Mouse (Mus musculus) heart, embryonic 10.5 days (tissue): ENCODE data around the gene Antxrl. TPM values are rescaled to one million over a fixed set of nuclear protein-coding genes. Genes with fewer than 3 reads are reported as not detected.

ENCODE experiments used
- DNase-seq: peaks from one replicate; pipeline ENCODE4 v3.0.0-alpha.2; 2017; ENCODE audit warnings: low spot score
- H3K27ac ChIP-seq: fragments of 300-500 bp; sonication (generic); 2 replicates; pipeline ENCODE4 v1.5.1; 2016; ENCODE audit warnings: mild to moderate bottlenecking
- H3K27me3 ChIP-seq: fragments of 300-500 bp; sonication (generic); 2 replicates; pipeline ENCODE4 v1.6.1; 2016; ENCODE audit warnings: mild to moderate bottlenecking; ENCODE audit not compliant: poor library complexity, insufficient read depth, severe bottlenecking
- H3K36me3 ChIP-seq: fragments of 300-500 bp; sonication (generic); 2 replicates; pipeline ENCODE4 v1.6.1; 2016; ENCODE audit warnings: mild to moderate bottlenecking, moderate library complexity
- H3K4me1 ChIP-seq: fragments of 300-500 bp; sonication (generic); 2 replicates; pipeline ENCODE4 v1.6.1; 2016; ENCODE audit warnings: mild to moderate bottlenecking
- H3K4me3 ChIP-seq: fragments of 300-500 bp; sonication (generic); 2 replicates; pipeline ENCODE4 v1.5.1; 2016; ENCODE audit warnings: mild to moderate bottlenecking, moderate library complexity
- H3K9me3 ChIP-seq: fragments of 300-500 bp; sonication (generic); 2 replicates; pipeline ENCODE4 v1.6.1; 2016; ENCODE audit warnings: mild to moderate bottlenecking, moderate library complexity
- WGBS: fragments of 180-500 bp; shearing (Covaris S2); methylation state at CpG from one replicate; pipeline ENCODE4 v1.1.7; 2016; 5-methylcytosine and 5-hydroxymethylcytosine counted together
- polyA plus RNA-seq: library from polyadenylated mRNA; unstranded; fragments of >200 nt; fragmentation: Nextera tagmentation; extraction: Ambion mirVana; gene quantifications from 2 replicates; pipeline ENCODE4 v1.2.1, GENCODE M21; 2016

Gene Antxrl
- polyA plus RNA-seq, 1 experiment from 2014 or later = not detected

- Histone ChIP-seq H3K27ac (no peak overlapping the region), H3K4me3 (no peak overlapping the region), H3K4me1 (0 out of 2 replicates have a peak, but pooled peaks cover 3% of the 10 kb centered on the region), H3K36me3 (no peaks in the 10 kb centered on the region), H3K9me3 (no peaks in the 10 kb centered on the region), H3K27me3 (peaks cover 27% of the 10 kb centered on the region; the same call in 1 of the 2 replicates)
- 9% methylated on average over 11 of the region's 11 CpGs for WGBS
- DNase-seq = peak; percentile 87
These were observed 28.0 kb downstream of the Antxrl start for GRCm38 (mm10) chr14:34080321-34080997.

- H3K9me3 ChIP-seq = no peaks in the 10 kb centered on the region
- H3K4me3 ChIP-seq = no peak within 1 kb of the TSS
- no peak for DNase-seq
- no peaks in the 10 kb centered on the region for H3K4me1 ChIP-seq
- WGBS = 62% methylated on average over 4 of the region's 4 CpGs
- H3K27me3 ChIP-seq = peaks cover 36% of the 10 kb centered on the region; the same call in 1 of the 2 replicates
- no peak within 1 kb of the TSS for H3K27ac ChIP-seq
- H3K36me3 ChIP-seq = no peaks in the 10 kb centered on the region
These were observed 33.2 kb downstream of the Antxrl start, which contains the start of gene Anxa8 for GRCm38 (mm10) chr14:34085731-34086130. Gene Anxa8 (plus strand): TSS chr14:34085981.

GRCm38 (mm10) chr14:34086806-34087205 is 34.3 kb downstream of the Antxrl start:
- DNase-seq = no peak
- Histone ChIP-seq H3K36me3 (no peaks in the 10 kb centered on the region), H3K9me3 (no peaks in the 10 kb centered on the region), H3K27me3 (peaks cover 30% of the 10 kb centered on the region; the same call in 1 of the 2 replicates), H3K4me1 (no peaks in the 10 kb centered on the region), H3K27ac (no peak overlapping the region), H3K4me3 (no peak overlapping the region)
- WGBS = 62% methylated on average over 4 of the region's 4 CpGs

- Histone ChIP-seq H3K27me3 (peaks cover 25% of the 10 kb centered on the region; the same call in 1 of the 2 replicates), H3K36me3 (no peaks in the 10 kb centered on the region), H3K9me3 (no peaks in the 10 kb centered on the region), H3K4me3 (no peak overlapping the region), H3K4me1 (no peaks in the 10 kb centered on the region), H3K27ac (no peak overlapping the region)
- 68% methylated on average over 2 of the region's 2 CpGs for WGBS
- no peak for DNase-seq
These were observed 35.4 kb downstream of the Antxrl start for GRCm38 (mm10) chr14:34087856-34088398.

- Histone ChIP-seq H3K4me1 (no peaks in the 10 kb centered on the region), H3K4me3 (no peak overlapping the region), H3K27me3 (0 out of 2 replicates have a peak, but pooled peaks cover 16% of the 10 kb centered on the region), H3K27ac (no peak overlapping the region), H3K9me3 (no peaks in the 10 kb centered on the region), H3K36me3 (no peaks in the 10 kb centered on the region)
- WGBS = 82% methylated on average over 8 of the region's 8 CpGs
- no peak for DNase-seq
These were observed 37.3 kb downstream of the Antxrl start for GRCm38 (mm10) chr14:34089796-34090195.

- 0 out of 2 replicates have a peak, but pooled peaks cover 16% of the 10 kb centered on the region for H3K27me3 ChIP-seq
- 82% methylated on average over 5 of the region's 5 CpGs for WGBS
These were observed 39.0 kb downstream of the Antxrl start for GRCm38 (mm10) chr14:34091475-34091874.

GRCm38 (mm10) chr14:34092856-34093255 is 40.3 kb downstream of the Antxrl start:
- WGBS = 85% methylated on average over 1 of the region's 1 CpGs
- H3K27me3 ChIP-seq = 0 out of 2 replicates have a peak, but pooled peaks cover 16% of the 10 kb centered on the region
- no peaks in the 10 kb centered on the region for H3K4me1 ChIP-seq
- no peak overlapping the region for H3K27ac ChIP-seq
- H3K4me3 ChIP-seq = no peak overlapping the region
- no peaks in the 10 kb centered on the region for H3K9me3 ChIP-seq
- H3K36me3 ChIP-seq = no peaks in the 10 kb centered on the region
- DNase-seq = no peak

More at GRCm38 (mm10) chr14:34091475-34091874, 39.0 kb downstream of the Antxrl start:
- no peak for DNase-seq
- Histone ChIP-seq H3K9me3 (no peaks in the 10 kb centered on the region), H3K4me3 (no peak overlapping the region), H3K36me3 (no peaks in the 10 kb centered on the region), H3K27ac (no peak overlapping the region), H3K4me1 (no peaks in the 10 kb centered on the region)

- H3K27me3 ChIP-seq = no peaks in the 10 kb centered on the region
- no peaks in the 10 kb centered on the region for H3K4me1 ChIP-seq
- DNase-seq = no peak
- no peak overlapping the region for H3K4me3 ChIP-seq
- no peak overlapping the region for H3K27ac ChIP-seq
- no peaks in the 10 kb centered on the region for H3K36me3 ChIP-seq
- H3K9me3 ChIP-seq = no peaks in the 10 kb centered on the region
- WGBS = 67% methylated on average over 5 of the region's 5 CpGs
These were observed 43.7 kb downstream of the Antxrl start for GRCm38 (mm10) chr14:34096161-34096560.

GRCm38 (mm10) chr14:34102601-34103000 is 50.1 kb downstream of the Antxrl start, which contains the start of gene A630023A22Rik:
Gene A630023A22Rik (minus strand): TSS chr14:34102754.
- H3K27ac ChIP-seq = no peak within 1 kb of the TSS
- no peaks in the 10 kb centered on the region for H3K36me3 ChIP-seq
- H3K4me1 ChIP-seq = peaks cover 16% of the 10 kb centered on the region
- H3K27me3 ChIP-seq = no peaks in the 10 kb centered on the region
- no peak within 1 kb of the TSS for H3K4me3 ChIP-seq
- WGBS = 74% methylated on average over 5 of the region's 5 CpGs
- H3K9me3 ChIP-seq = no peaks in the 10 kb centered on the region
- DNase-seq = peak; percentile 53

- H3K27me3 ChIP-seq = no peaks in the 10 kb centered on the region
- WGBS = 38% methylated on average over 3 of the region's 3 CpGs
- no peaks in the 10 kb centered on the region for H3K36me3 ChIP-seq
- H3K4me1 ChIP-seq = peaks cover 16% of the 10 kb centered on the region
- no peak overlapping the region for H3K4me3 ChIP-seq
- DNase-seq = peak; percentile 52
- H3K9me3 ChIP-seq = no peaks in the 10 kb centered on the region
- no peak overlapping the region for H3K27ac ChIP-seq
These were observed 51.3 kb downstream of the Antxrl start for GRCm38 (mm10) chr14:34103855-34104254.

- H3K27ac ChIP-seq = no peak overlapping the region
- peaks cover 16% of the 10 kb centered on the region for H3K4me1 ChIP-seq
- no peaks in the 10 kb centered on the region for H3K36me3 ChIP-seq
- no peaks in the 10 kb centered on the region for H3K27me3 ChIP-seq
- peak; percentile 87 for DNase-seq
- H3K9me3 ChIP-seq = no peaks in the 10 kb centered on the region
- H3K4me3 ChIP-seq = no peak overlapping the region
- WGBS = 23% methylated on average over 8 of the region's 8 CpGs
These were observed 52.4 kb downstream of the Antxrl start for GRCm38 (mm10) chr14:34104892-34105291.

- 50% methylated on average over 12 of the region's 12 CpGs for WGBS
- H3K27me3 ChIP-seq = no peaks in the 10 kb centered on the region
- H3K4me1 ChIP-seq = peaks cover 16% of the 10 kb centered on the region
- peak; percentile 65 for DNase-seq
- H3K9me3 ChIP-seq = no peaks in the 10 kb centered on the region
- H3K4me3 ChIP-seq = no peak overlapping the region
- no peak overlapping the region for H3K27ac ChIP-seq
- H3K36me3 ChIP-seq = no peaks in the 10 kb centered on the region
These were observed 54.0 kb downstream of the Antxrl start for GRCm38 (mm10) chr14:34106389-34107062.

- no peaks in the 10 kb centered on the region for H3K36me3 ChIP-seq
- 70% methylated on average over 4 of the region's 4 CpGs for WGBS
- no peak overlapping the region for H3K4me3 ChIP-seq
- no peak overlapping the region for H3K27ac ChIP-seq
- no peaks in the 10 kb centered on the region for H3K9me3 ChIP-seq
- H3K27me3 ChIP-seq = no peaks in the 10 kb centered on the region
- DNase-seq = peak; percentile 24
- H3K4me1 ChIP-seq = peaks cover 16% of the 10 kb centered on the region
These were observed 55.1 kb downstream of the Antxrl start for GRCm38 (mm10) chr14:34107594-34107993.
